Mouse (Mus musculus) intestine, embryonic 15.5 days (tissue): Measurements from ENCODE around the gene Xirp1. TPM values are rescaled to one million over a fixed set of nuclear protein-coding genes. Genes with fewer than 3 reads are reported as not detected.
A peak's percentile ranks its signal among the peaks of the same experiment; 100 is the strongest.

ENCODE experiments used
- ATAC-seq: fragments of 200-750 bp; cut with Nextera tagmentation; 2 replicates; pipeline ENCODE4 v1.8.0; 2017; ENCODE audit warnings: moderate TSS enrichment, moderate library complexity
- H3K27ac ChIP-seq: fragments of 300-500 bp; sonication (generic); 2 replicates; pipeline ENCODE4 v1.5.1; 2015; ENCODE audit warnings: mild to moderate bottlenecking, inconsistent platforms
- H3K27me3 ChIP-seq: fragments of 300-500 bp; sonication (generic); replicated peaks from 2 replicates; pipeline ENCODE4 v1.6.1; 2015; ENCODE audit warnings: inconsistent platforms
- H3K36me3 ChIP-seq: fragments of 300-500 bp; sonication (generic); 2 replicates; pipeline ENCODE4 v1.6.1; 2015; ENCODE audit warnings: inconsistent platforms
- H3K4me1 ChIP-seq: fragments of 300-500 bp; sonication (generic); replicated peaks from 2 replicates; pipeline ENCODE4 v1.6.1; 2015; ENCODE audit warnings: inconsistent platforms
- H3K4me2 ChIP-seq: fragments of 300-500 bp; sonication (generic); replicated peaks from 2 replicates; pipeline ENCODE4 v1.6.1; 2015; ENCODE audit warnings: mild to moderate bottlenecking, inconsistent platforms
- H3K4me3 ChIP-seq: fragments of 300-500 bp; sonication (generic); replicated peaks from 2 replicates; pipeline ENCODE4 v1.5.1; 2015; ENCODE audit warnings: inconsistent platforms
- H3K9ac ChIP-seq: fragments of 300-500 bp; sonication (generic); 2 replicates; pipeline ENCODE4 v1.6.1; 2015; ENCODE audit warnings: inconsistent platforms
- H3K9me3 ChIP-seq: fragments of 300-500 bp; sonication (generic); 2 replicates; pipeline ENCODE4 v1.6.1; 2016; ENCODE audit warnings: inconsistent platforms
- WGBS: fragments of 180-500 bp; shearing (Covaris S2); methylation state at CpG from one replicate; pipeline ENCODE4 v1.1.7; 2015; 5-methylcytosine and 5-hydroxymethylcytosine counted together
- polyA plus RNA-seq: library from polyadenylated mRNA; unstranded; fragments of >200 nt; fragmentation: Nextera tagmentation; extraction: Ambion mirVana; gene quantifications from 2 replicates; pipeline ENCODE4 v1.2.1, GENCODE M21; 2015

Gene Xirp1
- polyA plus RNA-seq, 1 experiment from 2014 or later: 0.06 TPM

DNA sequence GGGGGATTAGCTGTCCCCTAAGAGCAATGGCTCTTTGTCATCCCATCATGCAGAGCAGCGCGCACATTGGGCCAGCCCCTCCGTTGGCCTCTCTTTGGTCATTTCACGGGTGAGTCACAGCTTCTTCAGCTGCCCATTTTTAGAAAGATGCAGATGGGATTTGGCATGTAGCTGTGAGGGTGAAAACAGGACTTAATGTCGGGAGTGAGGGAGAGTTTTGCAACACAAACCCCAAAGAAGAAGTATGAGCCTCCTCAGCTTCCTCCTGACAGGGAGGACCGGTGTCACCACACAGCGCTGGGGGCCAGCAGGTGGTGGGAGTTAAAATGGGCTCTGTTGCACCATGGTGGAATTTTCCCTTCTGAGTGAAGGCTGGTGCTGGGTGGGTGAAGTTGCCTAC, 19.7 kb upstream of the Xirp1 start:
- no peak for ATAC-seq
- H3K4me3 ChIP-seq: no peak overlapping the region
- H3K27me3 ChIP-seq: no peaks in the 10 kb centered on the region
- no peak overlapping the region for H3K4me2 ChIP-seq
- no peaks in the 10 kb centered on the region for H3K36me3 ChIP-seq
- H3K27ac ChIP-seq: no peak overlapping the region
- WGBS: 80% methylated on average over 7 of the region's 7 CpGs
- 0 out of 2 replicates have a peak, but pooled peaks cover 3% of the 10 kb centered on the region for H3K4me1 ChIP-seq
- no peak overlapping the region for H3K9ac ChIP-seq
- H3K9me3 ChIP-seq: no peaks in the 10 kb centered on the region

DNA sequence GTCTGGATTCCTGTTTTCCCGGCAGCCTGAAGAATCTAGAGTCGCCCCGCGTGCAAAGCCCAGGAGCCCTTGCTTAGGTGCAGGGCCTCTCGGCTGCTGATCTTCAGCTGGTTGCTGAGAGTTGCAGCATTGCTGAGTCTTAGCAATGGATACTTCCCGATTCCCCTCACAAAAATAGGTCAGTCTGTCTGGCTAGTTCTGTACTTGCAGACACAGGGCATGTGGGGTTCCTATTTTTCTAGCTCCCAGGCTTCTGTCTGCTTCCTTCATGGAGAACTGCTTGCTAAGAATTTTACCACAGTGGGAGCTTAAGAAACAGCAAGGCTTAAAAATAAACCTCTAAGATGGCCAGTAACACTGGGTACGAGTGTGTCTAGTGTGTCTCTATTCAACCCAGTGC, 14.0 kb upstream of the Xirp1 start:
- 71% methylated on average over 7 of the region's 7 CpGs for WGBS
- H3K27ac ChIP-seq: no peak overlapping the region
- H3K4me3 ChIP-seq: no peak overlapping the region
- no peaks in the 10 kb centered on the region for H3K9me3 ChIP-seq
- H3K9ac ChIP-seq: no peak overlapping the region
- no peaks in the 10 kb centered on the region for H3K36me3 ChIP-seq
- H3K4me2 ChIP-seq: no peak overlapping the region
- no peak for ATAC-seq
- no peaks in the 10 kb centered on the region for H3K4me1 ChIP-seq
- H3K27me3 ChIP-seq: no peaks in the 10 kb centered on the region

DNA sequence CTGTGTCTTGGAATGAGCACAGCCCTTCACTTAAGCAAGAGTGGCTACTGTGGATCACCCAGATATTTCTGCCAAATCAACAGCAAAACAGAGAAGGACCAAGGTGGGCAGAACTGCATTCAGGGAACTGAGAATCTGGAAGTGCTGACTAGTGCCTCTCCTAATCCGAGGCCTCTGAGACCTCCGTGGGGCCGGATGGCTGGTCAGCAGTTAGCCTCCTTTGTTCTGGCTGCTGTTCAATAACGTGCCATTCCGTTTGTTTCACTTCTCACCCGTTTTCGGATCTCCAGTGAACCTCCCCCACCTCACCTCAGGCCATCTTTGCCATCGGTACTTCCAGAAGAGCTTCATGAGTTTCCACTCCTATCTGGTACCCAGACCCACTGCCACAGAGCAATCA, 11.0 kb upstream of the Xirp1 start:
- 80% methylated on average over 8 of the region's 8 CpGs for WGBS
- no peak for ATAC-seq

DNA sequence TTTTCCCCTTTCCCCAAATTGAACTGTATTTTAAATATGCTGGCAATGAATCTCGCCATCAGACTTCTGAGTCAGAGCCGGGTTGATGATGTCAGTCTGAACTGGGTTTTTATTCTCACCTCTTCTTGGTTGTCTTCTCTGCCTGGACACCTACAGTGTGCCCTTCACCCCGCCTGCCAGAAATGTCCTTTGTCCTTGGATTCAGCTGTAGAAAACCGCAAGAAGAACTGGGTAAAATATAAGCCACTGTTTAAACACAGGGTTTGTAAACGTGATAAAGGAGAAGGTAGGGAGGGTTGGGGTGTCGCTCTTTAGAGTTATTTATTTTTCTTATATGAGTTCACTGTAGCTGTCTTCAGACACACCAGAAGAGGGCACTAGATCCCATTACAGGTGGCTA, 9.3 kb upstream of the Xirp1 start:
- H3K9ac ChIP-seq: no peak overlapping the region
- ATAC-seq: peak; percentile 47; the same call in 1 of the 2 replicates
- H3K4me2 ChIP-seq: no peak overlapping the region
- H3K9me3 ChIP-seq: no peaks in the 10 kb centered on the region
- no peak overlapping the region for H3K4me3 ChIP-seq
- H3K27me3 ChIP-seq: no peaks in the 10 kb centered on the region
- 61% methylated on average over 6 of the region's 6 CpGs for whole genome bisulfite sequencing
- H3K4me1 ChIP-seq: 0 out of 2 replicates have a peak, but pooled peaks cover 2% of the 10 kb centered on the region
- no peak overlapping the region for H3K27ac ChIP-seq
- no peaks in the 10 kb centered on the region for H3K36me3 ChIP-seq

More for the DNA sequence above, 11.0 kb upstream of the Xirp1 start:
- H3K4me3 ChIP-seq: no peak overlapping the region
- H3K27me3 ChIP-seq: no peaks in the 10 kb centered on the region
- H3K4me1 ChIP-seq: 0 out of 2 replicates have a peak, but pooled peaks cover 2% of the 10 kb centered on the region
- H3K4me2 ChIP-seq: no peak overlapping the region
- no peak overlapping the region for H3K27ac ChIP-seq
- H3K9me3 ChIP-seq: no peaks in the 10 kb centered on the region
- H3K9ac ChIP-seq: no peak overlapping the region
- no peaks in the 10 kb centered on the region for H3K36me3 ChIP-seq

DNA sequence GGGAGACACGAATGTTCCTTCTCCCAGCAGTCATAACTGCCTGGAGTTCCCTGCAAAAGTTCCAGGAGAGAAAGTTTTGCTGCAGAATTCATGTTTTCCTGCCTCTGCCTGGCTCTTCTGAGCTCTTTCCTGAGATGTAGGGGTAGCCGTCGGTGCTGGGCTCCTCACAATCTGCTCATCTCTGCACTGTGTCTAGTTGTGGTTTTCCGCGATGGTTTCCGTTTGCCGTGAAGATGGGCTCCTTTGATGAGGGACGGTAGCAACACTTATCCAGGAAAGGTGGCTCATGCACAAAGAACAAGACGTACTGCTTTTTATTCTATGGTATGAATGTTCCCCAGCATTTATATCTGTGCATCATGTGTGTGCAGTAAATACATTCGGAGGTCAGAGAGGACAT, 7.0 kb upstream of the Xirp1 start:
- Histone ChIP-seq H3K4me2 (no peak overlapping the region), H3K27ac (no peak overlapping the region), H3K9ac (no peak overlapping the region), H3K4me3 (no peak overlapping the region), H3K27me3 (no peaks in the 10 kb centered on the region), H3K9me3 (no peaks in the 10 kb centered on the region), H3K36me3 (no peaks in the 10 kb centered on the region), H3K4me1 (0 out of 2 replicates have a peak, but pooled peaks cover 2% of the 10 kb centered on the region)
- WGBS: 85% methylated on average over 10 of the region's 10 CpGs
- no peak for ATAC-seq

DNA sequence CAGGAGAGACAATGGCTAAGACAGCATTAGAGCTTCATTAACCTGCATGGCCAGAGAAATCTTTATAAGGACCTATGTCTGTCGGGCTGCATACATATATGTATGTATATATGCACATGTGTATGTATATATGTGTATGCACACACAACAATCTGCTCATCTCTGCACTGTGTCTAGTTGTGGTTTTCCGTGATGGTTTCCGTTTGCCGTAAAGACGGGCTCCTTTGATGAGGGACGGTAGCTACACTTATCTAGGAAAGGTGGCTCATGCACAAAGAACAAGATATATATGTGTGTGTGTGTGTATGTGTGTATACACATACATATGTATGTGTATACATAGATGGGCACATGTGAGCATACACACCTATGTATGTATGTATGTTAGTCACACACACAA, 6.5 kb upstream of the Xirp1 start:
- Histone ChIP-seq H3K36me3 (no peaks in the 10 kb centered on the region), H3K4me1 (0 out of 2 replicates have a peak, but pooled peaks cover 2% of the 10 kb centered on the region), H3K27ac (no peak overlapping the region), H3K9me3 (no peaks in the 10 kb centered on the region), H3K27me3 (no peaks in the 10 kb centered on the region), H3K4me2 (no peak overlapping the region), H3K9ac (no peak overlapping the region), H3K4me3 (no peak overlapping the region)
- ATAC-seq: no peak
- 95% methylated on average over 6 of the region's 6 CpGs for WGBS

DNA sequence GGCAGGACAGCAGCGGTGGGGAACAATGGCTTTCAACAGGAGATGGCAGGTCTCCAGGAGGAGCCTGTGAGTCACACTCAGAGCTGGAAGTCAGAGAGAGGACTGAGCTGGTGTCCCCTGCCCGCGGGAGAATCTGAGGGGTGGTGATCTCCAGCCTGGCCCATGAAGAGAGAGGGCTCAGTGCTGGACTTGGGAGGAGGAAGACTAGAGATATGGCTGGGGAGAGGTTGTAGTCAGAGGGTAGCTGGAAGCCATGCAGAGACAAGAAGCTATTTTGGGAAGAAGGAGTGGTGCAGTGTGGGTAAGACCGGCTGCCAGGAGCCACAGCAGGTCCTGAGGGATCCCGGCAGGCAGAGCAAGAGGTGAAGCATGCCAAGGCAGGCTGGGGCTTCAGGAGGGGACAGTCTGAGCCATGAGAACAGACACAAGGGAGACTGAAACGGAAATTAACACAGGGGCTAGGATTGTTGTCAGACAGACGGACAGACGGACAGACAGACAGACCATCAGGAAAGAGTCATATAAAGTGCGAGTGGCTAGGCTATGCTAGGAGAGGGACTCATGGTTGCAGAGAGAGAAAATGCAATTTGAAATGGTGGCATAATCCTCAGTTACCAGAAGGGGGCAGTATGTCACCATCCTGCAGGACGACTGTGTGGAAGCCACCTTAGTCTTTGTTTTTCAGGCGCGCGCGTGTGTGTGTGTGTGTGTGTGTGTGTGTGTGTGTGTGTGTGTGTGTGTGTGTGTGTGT, 4.2 kb upstream of the Xirp1 start:
- no peak overlapping the region for H3K4me3 ChIP-seq
- H3K27me3 ChIP-seq: no peaks in the 10 kb centered on the region
- WGBS: 23% methylated on average over 14 of the region's 14 CpGs
- no peaks in the 10 kb centered on the region for H3K36me3 ChIP-seq
- H3K27ac ChIP-seq: no peak overlapping the region
- 0 out of 2 replicates have a peak, but pooled peaks cover 2% of the 10 kb centered on the region for H3K4me1 ChIP-seq
- H3K4me2 ChIP-seq: no peak overlapping the region
- peak; percentile 54 for ATAC-seq
- no peaks in the 10 kb centered on the region for H3K9me3 ChIP-seq
- no peak overlapping the region for H3K9ac ChIP-seq

DNA sequence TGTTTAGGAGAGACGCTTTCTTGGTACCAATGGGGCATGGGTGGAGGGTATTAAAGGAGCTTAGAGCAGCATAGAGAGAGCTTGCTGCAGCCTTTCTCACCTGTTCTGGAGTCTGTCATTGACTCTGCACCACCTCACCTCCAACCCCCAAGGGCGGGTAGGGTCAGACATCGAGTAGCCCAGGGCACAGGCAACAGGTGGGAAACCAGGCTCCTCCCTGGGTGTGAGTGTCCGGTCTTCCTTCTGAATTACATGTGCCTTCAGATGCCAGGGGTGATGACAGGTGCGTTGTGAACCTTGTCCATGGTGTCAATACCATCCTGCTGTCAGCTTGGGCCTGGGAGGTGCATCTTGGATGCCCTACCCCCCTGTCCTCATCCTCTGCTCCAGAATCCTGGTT, 1.2 kb upstream of the Xirp1 start:
- Histone ChIP-seq H3K27me3 (no peaks in the 10 kb centered on the region), H3K9me3 (no peaks in the 10 kb centered on the region), H3K27ac (no peak overlapping the region), H3K9ac (no peak overlapping the region), H3K36me3 (no peaks in the 10 kb centered on the region), H3K4me2 (no peak overlapping the region), H3K4me3 (no peak overlapping the region), H3K4me1 (peaks cover 12% of the 10 kb centered on the region; the same call in 1 of the 2 replicates)
- 91% methylated on average over 5 of the region's 5 CpGs for WGBS
- no peak for ATAC-seq

DNA sequence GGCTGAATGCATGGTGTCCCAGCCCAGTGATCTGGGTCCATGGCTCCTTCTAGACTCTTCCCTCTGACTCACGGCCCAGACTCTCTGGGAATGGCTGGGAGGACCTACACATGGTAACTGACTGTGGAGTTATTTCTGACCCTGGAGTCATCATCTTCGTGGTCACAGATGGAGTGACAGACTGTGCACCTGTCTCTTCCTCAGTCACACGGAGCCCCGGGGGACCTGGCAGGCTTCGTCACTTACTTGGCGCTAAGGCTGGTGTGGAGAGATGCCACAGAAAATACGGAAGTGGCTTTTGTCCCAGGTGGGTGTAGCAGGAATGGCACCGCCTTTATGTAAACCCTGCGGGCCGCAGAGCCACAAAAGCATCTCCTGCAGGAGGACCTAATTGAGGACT, 773 bp upstream of the Xirp1 start:
- ATAC-seq: no peak
- peaks cover 12% of the 10 kb centered on the region; the same call in 1 of the 2 replicates for H3K4me1 ChIP-seq
- H3K9ac ChIP-seq: no peak overlapping the region
- no peaks in the 10 kb centered on the region for H3K9me3 ChIP-seq
- no peaks in the 10 kb centered on the region for H3K36me3 ChIP-seq
- 82% methylated on average over 10 of the region's 10 CpGs for WGBS
- H3K27me3 ChIP-seq: no peaks in the 10 kb centered on the region
- H3K27ac ChIP-seq: no peak overlapping the region
- H3K4me3 ChIP-seq: no peak overlapping the region
- H3K4me2 ChIP-seq: no peak overlapping the region

DNA sequence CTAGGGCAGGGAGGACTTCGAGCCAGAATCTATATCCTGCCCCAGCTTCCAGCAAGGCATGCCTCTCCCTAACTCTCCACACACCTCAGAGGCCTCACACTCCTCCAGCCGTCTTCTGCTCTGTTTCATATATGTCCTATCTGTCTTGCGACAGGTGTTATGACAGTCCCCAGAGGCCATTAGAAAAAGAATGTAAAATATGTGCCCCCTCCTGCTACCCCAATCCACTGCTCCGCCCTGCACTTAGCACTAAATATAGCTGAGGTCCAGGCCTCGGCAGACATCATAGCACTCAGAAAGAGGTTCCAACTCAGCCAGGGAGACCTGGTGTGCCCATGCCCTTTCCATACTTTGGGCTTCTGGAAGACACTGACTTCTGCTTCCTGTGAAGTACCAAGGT, 2.2 kb downstream of the Xirp1 start:
- no peak overlapping the region for H3K4me3 ChIP-seq
- no peak overlapping the region for H3K9ac ChIP-seq
- H3K4me1 ChIP-seq: peaks cover 12% of the 10 kb centered on the region; the same call in 1 of the 2 replicates
- 29% methylated on average over 5 of the region's 5 CpGs for WGBS
- H3K27me3 ChIP-seq: no peaks in the 10 kb centered on the region
- ATAC-seq: no peak
- H3K36me3 ChIP-seq: no peaks in the 10 kb centered on the region
- H3K27ac ChIP-seq: no peak overlapping the region
- H3K4me2 ChIP-seq: no peak overlapping the region
- no peaks in the 10 kb centered on the region for H3K9me3 ChIP-seq

DNA sequence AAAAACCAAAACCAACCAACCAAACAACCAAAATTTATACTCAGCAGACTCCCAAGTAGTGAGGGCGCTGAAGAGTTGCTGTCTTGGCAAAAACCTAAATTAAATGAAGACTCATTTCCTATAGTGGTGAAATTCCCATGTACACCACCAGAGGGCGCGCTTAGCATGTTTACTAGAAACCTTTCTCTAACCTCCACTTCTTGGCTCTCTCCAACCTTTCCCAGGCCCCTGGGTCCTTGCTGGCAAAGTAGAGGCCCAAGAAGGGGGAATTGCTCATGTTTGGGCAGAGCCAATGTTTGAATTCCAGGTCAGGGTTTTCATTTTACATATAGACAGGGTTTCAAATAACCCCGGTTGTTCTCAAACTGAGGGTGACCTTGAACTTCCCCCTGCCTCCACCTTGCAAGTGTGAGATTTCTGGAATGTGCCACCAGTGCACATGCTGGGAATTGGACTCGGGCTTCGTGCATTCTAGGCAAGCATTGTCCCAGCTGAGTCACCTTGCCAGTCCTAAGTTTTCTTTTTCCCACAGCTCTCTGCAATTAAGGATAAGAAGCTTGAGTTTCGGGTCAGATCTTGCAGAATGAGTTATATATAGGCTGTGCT, 3.0 kb downstream of the Xirp1 start:
- Histone ChIP-seq H3K36me3 (no peaks in the 10 kb centered on the region), H3K4me1 (peaks cover 12% of the 10 kb centered on the region; the same call in 1 of the 2 replicates), H3K27me3 (no peaks in the 10 kb centered on the region), H3K9ac (no peak overlapping the region), H3K27ac (no peak overlapping the region), H3K4me2 (no peak overlapping the region), H3K9me3 (no peaks in the 10 kb centered on the region), H3K4me3 (no peak overlapping the region)
- WGBS: 33% methylated on average over 7 of the region's 7 CpGs
- 0 out of 2 replicates have a peak, but pooled peaks have one; percentile 13 for ATAC-seq

DNA sequence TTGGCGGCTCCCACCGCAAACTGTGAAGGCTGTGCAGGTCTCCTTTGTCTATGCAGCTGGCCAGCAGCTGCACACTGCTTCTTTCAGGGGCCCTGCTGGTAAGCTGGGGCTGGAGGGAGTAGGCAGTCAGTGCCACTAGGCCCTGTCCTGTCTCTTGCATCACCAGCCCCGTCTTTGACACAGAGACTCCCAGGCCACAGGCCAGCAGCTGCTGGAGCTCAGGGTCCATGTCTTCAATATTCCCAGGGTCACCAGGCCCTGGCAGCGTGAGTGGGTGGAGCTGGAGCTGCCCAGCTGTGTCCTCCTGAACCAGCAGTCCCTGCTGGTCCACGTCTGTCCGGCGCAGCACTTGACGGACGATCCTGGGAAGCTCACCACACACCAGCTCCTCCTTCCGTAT, 6.4 kb downstream of the Xirp1 start:
- Histone ChIP-seq H3K9ac (no peak overlapping the region), H3K9me3 (no peaks in the 10 kb centered on the region), H3K4me2 (no peak overlapping the region), H3K36me3 (no peaks in the 10 kb centered on the region), H3K27me3 (no peaks in the 10 kb centered on the region), H3K27ac (no peak overlapping the region), H3K4me3 (no peak overlapping the region), H3K4me1 (peaks cover 12% of the 10 kb centered on the region; the same call in 1 of the 2 replicates)
- no peak for ATAC-seq
- WGBS: 60% methylated on average over 10 of the region's 10 CpGs
